In the genomic region with DNA sequence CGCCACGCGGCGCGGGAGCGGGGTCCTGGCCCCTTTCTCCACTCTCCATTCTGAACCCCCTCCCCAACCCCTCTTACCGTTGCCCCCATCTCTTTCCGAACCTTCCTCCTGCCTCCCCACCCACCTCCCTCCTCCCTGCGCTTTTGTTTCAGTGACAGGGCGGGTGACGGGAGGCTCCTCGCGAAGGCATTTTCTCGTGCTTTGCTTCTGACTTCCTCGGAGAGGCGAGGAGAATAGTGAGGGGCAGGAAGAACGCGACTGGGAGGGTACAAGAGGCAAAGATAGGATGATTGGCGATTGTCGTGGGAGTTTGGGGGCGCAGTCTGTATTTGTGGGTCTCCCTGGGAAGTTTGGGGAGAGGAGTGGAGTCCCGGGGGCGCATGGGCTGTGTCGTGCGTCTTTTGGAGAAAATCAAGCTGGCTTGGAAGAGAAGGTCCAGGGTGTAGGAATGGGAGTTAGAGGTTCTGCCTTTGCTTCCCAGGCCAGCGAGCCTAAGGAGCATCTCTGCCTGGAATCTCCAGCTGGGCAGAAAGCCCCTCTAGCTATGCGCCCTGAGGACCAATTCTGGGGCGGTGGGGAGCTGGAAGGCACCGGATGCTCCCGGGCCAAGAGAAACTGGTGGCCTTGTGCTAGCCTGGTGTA, we compare ENCODE assay signal across 8 mouse cellular contexts. TPM values are rescaled to one million over a fixed set of nuclear protein-coding genes. Genes with fewer than 3 reads are reported as not detected.
DNase-seq lines count a peak whose midpoint lies in the region; ATAC-seq and TF ChIP-seq lines count a peak whose summit lies in the region.

No protein-coding gene starts in this region.

- intact Hi-C loops in left cerebral cortex, postnatal 25 days (cut with DNase I), result loop anchor here (5.0 to 10.0 kb wide), 6 partner anchors 50 to 567 kb away; no protein-coding TSS in a partner anchor
- intact Hi-C loops in left cerebral cortex, postnatal 10 days (cut with DNase I), result loop anchor here (5.0 to 10.0 kb wide), 3 partner anchors 183 to 210 kb away; no protein-coding TSS in a partner anchor

- H3K9ac ChIP-seq in embryonic facial prominence, embryonic 13.5 days, result peak overlapping the region; percentile 83
- peak overlapping the region; percentile 91 for H3K9ac ChIP-seq in hindbrain, embryonic 11.5 days (ENCODE audit: low read depth, low read length)
- no peak overlapping the region for H3K9ac ChIP-seq in liver, postnatal 0 days (replicated peaks)

- H3K4me1 ChIP-seq in embryonic facial prominence, embryonic 13.5 days, result peaks cover 24% of the 10 kb centered on the region
- H3K4me1 ChIP-seq in hindbrain, embryonic 11.5 days (replicated peaks; ENCODE audit: control insufficient read depth, insufficient read depth, low read length), result no peaks in the 10 kb centered on the region; the same call in none of the 2 replicates
- H3K4me1 ChIP-seq in liver, postnatal 0 days (ENCODE audit: insufficient read depth), result peaks cover 3% of the 10 kb centered on the region

- H3K27me3 ChIP-seq in embryonic facial prominence, embryonic 13.5 days, result peaks cover 27% of the 10 kb centered on the region
- peaks cover 4% of the 10 kb centered on the region; the same call in 1 of the 2 replicates for H3K27me3 ChIP-seq in hindbrain, embryonic 11.5 days (ENCODE audit: control insufficient read depth, insufficient read depth, low read length)
- peaks cover 21% of the 10 kb centered on the region for H3K27me3 ChIP-seq in liver, postnatal 0 days (ENCODE audit: insufficient read depth, low read length)

- H3K27ac ChIP-seq in embryonic facial prominence, embryonic 13.5 days, result no peak overlapping the region
- peak overlapping the region; percentile 92 for H3K27ac ChIP-seq in hindbrain, embryonic 11.5 days (ENCODE audit: low read depth, low read length)
- no peak overlapping the region for H3K27ac ChIP-seq in liver, postnatal 0 days (ENCODE audit: low read depth)

- under 1% methylated on average over 30 of the region's 30 CpGs for WGBS in embryonic facial prominence, embryonic 13.5 days
- under 1% methylated on average over 30 of the region's 30 CpGs for WGBS in hindbrain, embryonic 11.5 days
- 2% methylated on average over 30 of the region's 30 CpGs for WGBS in liver, postnatal 0 days (ENCODE audit: insufficient replicate concordance)

- TF ChIP-seq EP300 in liver, postnatal 0 days (IDR thresholded peaks at IDR 0.05; ENCODE audit: low read depth), result no peak

- TF ChIP-seq CTCF in liver, postnatal 0 days (IDR thresholded peaks at IDR 0.05; ENCODE audit: low read depth), result no peak

- H3K4me2 ChIP-seq in embryonic facial prominence, embryonic 13.5 days, result peak overlapping the region; percentile 96
- peak overlapping the region; percentile 93 for H3K4me2 ChIP-seq in hindbrain, embryonic 11.5 days (replicated peaks; ENCODE audit: low read depth, low read length)
- H3K4me2 ChIP-seq in liver, postnatal 0 days (ENCODE audit: low read depth, low read length), result peak overlapping the region; percentile 94

- ATAC-seq in embryonic facial prominence, embryonic 13.5 days (ENCODE audit: insufficient number of reproducible peaks, insufficient read depth, low FRiP score, low TSS enrichment, low read depth), result no peak
- ATAC-seq in hindbrain, embryonic 11.5 days (ENCODE audit: low FRiP score), result no peak; the same call in 1 of the 2 replicates
- no peak for ATAC-seq in liver, postnatal 0 days

- H3K9me3 ChIP-seq in embryonic facial prominence, embryonic 13.5 days, result no peaks in the 10 kb centered on the region
- no peaks in the 10 kb centered on the region for H3K9me3 ChIP-seq in hindbrain, embryonic 11.5 days (ENCODE audit: control insufficient read depth, low read length)
- no peaks in the 10 kb centered on the region for H3K9me3 ChIP-seq in liver, postnatal 0 days (ENCODE audit: low read length)

- peak; percentile 28 to 46 for DNase-seq in left cerebral cortex, postnatal 25 days (ENCODE audit: low spot score in 2 of 2)
- no peak for DNase-seq in left cerebral cortex, postnatal 10 days (ENCODE audit: extremely low spot score in 1 of 2, low spot score in 2 of 2)
- peak; percentile 38 for DNase-seq in adrenal gland, postnatal 10 days
- DNase-seq in hindbrain, embryonic 11.5 days (ENCODE audit: low spot score), result peak; percentile 51
- peak; percentile 15 for DNase-seq in liver, postnatal 0 days
- peak; percentile 49 to 51 for DNase-seq in right cerebral cortex, postnatal 10 days (ENCODE audit: low spot score in 2 of 2)
- no peak for DNase-seq in gastrocnemius, postnatal 10 days

- peak overlapping the region; percentile 72 for H3K4me3 ChIP-seq in embryonic facial prominence, embryonic 13.5 days
- peak overlapping the region; percentile 86 for H3K4me3 ChIP-seq in hindbrain, embryonic 11.5 days (ENCODE audit: low read depth, low read length)
- peak overlapping the region; percentile 66 for H3K4me3 ChIP-seq in liver, postnatal 0 days (ENCODE audit: low read depth, low read length)

- no peaks in the 10 kb centered on the region for H3K36me3 ChIP-seq in embryonic facial prominence, embryonic 13.5 days
- H3K36me3 ChIP-seq in hindbrain, embryonic 11.5 days (ENCODE audit: control insufficient read depth, insufficient read depth, low read length), result no peaks in the 10 kb centered on the region
- H3K36me3 ChIP-seq in liver, postnatal 0 days (replicated peaks; ENCODE audit: insufficient read depth, low read length), result no peaks in the 10 kb centered on the region

RNA-seq across cellular contexts. Expression of gene Fam78b, which starts 0.7 kb away (rescaled TPM):
- total RNA-seq in left cerebral cortex, postnatal 25 days (2021), result 10 to 100 TPM; 36.7 to 36.9 TPM
- 10 to 100 TPM; 34.2 to 36.3 TPM for total RNA-seq in left cerebral cortex, postnatal 10 days (2021)
- total RNA-seq in adrenal gland, postnatal 10 days (2021), result 1 to 10 TPM; 7.2 to 8.0 TPM
- polyA plus RNA-seq in embryonic facial prominence, embryonic 13.5 days (2015; fragmentation: Nextera tagmentation; extraction: Ambion mirVana), result 0.49 and 0.70 TPM in 2 replicates
- 9.3 and 11.0 TPM in 2 replicates for polyA plus RNA-seq in hindbrain, embryonic 11.5 days (2014; fragmentation: Nextera tagmentation; extraction: Ambion mirVana)
- 0.07 TPM in 2 replicates for polyA plus RNA-seq in liver, postnatal 0 days (2015; fragmentation: Nextera tagmentation; extraction: Ambion mirVana)
- total RNA-seq in gastrocnemius, postnatal 10 days (2021), result 1 to 10 TPM; 1.8 to 3.8 TPM

Comparison
In these comparisons a context has a peak if more than half of its experiments do, and no peak if none do; other contexts are left out.
1. DNase-seq: peak in left cerebral cortex, postnatal 25 days (2 of 2), adrenal gland, postnatal 10 days (single experiment), hindbrain, embryonic 11.5 days (single experiment), liver, postnatal 0 days (single experiment) and right cerebral cortex, postnatal 10 days (2 of 2); none in left cerebral cortex, postnatal 10 days (0 of 2) and gastrocnemius, postnatal 10 days (single experiment).
2. Peak in every context shown above with its lines, with median percentiles within 50 percentile points of each other: H3K4me2 ChIP-seq and H3K4me3 ChIP-seq.